Mouse (Mus musculus) heart, postnatal 25 days (tissue): Measurements from ENCODE around the gene Gm49361. TPM values are rescaled to one million over a fixed set of nuclear protein-coding genes. Genes with fewer than 3 reads are reported as not detected.
"Not testable (repeated sequence)": the region's sequence is repeated elsewhere in the genome, so short reads cannot be mapped to it uniquely, and the experiment has no call there.

Experiments used
- DNase-seq: peaks from one replicate; pipeline ENCODE4 v3.0.0; 2022; ENCODE audit warnings: low spot score
- intact Hi-C: fragments of 180-260 bp; cut with DNase I; formaldehyde crosslinking; loops from one replicate; pipeline ENCODE4 v1.15.1; 2025
- total RNA-seq, 2 experiments: library from RNA; stranded (reverse); gene quantifications; 2 replicates each; pipeline ENCODE4 v1.2.3; 2021

Gene Gm49361
- total RNA-seq, 2 experiments from 2014 or later = 0.99 to 2.1 TPM

DNA sequence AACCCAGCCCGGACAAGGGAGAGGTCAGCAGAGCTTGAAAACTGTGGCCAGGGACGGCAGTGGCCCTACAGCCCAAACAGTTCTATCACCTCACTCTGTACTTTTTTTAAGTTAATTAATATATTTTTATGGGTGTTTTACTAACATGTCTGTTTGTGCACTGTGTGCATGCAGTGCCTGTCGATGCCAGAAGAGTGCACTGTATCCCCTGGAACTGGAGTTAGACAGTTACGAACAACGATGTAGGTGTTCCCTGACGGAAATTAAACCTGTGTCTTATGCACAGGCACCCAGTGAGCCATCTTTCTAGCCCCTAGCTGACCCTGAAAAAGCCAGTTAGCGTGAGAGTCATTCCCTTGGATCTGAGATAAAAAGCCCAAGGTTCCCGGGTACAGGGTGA lies 50.4 kb downstream of the Gm49361 start:
- DNase-seq = no peak
- intact Hi-C loops = no loop called here

DNA sequence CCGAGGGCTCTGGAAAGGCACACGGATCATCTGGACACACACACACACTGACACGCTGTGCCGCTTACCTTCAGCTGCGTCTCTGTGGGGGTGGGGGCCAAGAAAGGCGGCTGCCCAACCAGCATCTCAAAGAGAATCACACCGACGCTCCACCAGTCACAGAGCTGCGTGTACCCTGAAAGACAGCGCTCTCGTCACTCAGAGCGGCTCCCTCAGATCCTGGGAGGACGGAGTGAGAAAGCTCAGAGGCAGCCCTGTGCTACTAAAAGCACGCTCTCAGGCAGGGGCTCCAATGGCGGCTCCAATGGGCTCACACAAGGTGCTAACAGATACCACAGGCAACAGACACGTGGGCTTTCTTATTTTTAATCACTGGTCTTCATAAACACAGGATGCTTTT lies 51.7 kb downstream of the Gm49361 start:
- intact Hi-C loops = no loop called here
- no peak for DNase-seq

DNA sequence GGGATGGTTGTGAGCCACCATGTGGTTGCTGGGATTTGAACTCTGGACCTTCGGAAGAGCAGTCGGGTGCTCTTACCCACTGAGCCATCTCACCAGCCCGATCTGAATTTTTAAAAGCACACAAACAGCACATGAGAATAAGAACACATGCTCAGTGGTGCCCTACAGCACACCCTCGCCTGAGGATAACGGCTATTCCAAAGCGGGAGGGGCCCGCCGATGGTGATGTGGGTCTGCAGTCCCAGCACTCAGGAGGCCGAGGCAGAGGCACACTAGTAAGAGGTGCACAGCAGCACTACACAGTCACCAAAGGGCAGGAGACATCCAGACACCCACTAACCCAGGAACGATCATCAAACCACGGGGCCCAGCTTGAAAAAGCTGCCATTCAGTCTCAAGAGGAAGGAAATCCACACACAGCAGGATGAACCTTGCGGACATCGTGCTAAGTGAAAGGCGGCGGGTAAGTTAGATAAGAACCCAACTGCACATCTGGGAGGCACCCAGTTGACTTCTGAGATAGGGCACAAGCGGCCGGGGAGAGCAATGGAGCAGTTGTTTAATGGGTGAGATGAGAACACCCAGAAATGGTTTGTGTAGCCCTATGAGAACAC lies 53.3 kb downstream of the Gm49361 start:
- no peak for DNase-seq
- intact Hi-C loops = no loop called here

DNA sequence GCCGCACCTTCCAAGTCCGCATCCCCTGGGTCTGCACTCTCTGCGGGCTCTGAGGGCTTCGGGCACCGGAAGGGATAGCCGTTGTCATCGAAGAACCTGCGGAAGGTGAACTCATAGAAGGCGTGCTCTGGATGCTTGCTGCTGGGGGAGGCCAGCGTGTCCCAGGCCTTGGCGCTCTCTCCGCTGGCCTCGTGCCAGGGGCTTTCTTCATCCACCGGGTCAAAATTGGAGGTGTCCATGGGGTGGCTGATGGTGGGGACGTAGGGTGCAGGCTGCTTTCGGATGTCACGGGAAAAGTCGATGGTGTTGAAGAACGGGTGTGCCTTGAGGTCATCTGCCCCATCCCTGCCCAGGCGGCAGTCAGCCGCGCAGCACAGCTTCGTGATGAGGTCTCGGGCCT lies 54.6 kb downstream of the Gm49361 start:
- no peak for DNase-seq
- intact Hi-C loops = no loop called here

DNA sequence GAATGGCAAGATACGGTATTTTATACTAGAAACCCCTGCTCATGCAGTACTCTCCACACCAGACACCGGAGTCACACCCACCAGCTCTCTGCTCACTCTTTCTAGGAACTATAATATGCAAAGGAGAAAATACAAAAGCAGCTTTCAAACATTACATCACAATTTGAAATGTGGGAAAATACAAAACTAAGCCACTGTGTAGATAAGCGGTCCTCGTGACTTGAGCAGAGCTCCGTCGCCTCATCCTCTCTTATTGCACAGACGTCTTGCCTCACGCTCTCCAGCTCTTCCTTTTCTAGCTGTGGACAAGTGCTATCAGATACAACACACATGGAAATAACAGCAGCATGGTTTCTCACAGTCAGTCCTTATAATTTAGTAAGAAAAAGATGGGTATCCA lies 55.2 kb downstream of the Gm49361 start:
- DNase-seq = no peak
- intact Hi-C loops = no loop called here

DNA sequence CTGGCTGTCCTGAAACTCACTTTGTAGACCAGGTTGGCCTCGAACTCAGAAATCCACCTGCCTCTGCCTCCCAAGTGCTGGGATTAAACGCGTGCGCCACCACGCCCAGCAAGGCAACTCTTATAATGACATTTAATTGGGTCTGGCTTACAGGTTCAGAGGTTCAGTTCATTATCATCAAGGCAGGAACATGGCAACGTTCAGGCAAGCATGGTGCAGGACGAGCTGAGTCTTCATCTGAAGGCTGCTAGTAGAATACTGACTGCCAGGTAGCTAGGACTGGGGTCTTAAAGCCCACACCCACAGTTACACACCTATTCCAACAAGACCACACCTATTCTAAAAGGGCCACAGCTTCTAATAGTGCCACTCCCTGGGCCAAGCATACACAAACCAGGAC lies 57.8 kb downstream of the Gm49361 start:
- DNase-seq = not testable (repeated sequence)
- intact Hi-C loops = loop anchor here (10.0 kb wide), 2 partner anchors 107 to 307 kb away; partner anchors contain the start of genes Micu2 and Sap18

DNA sequence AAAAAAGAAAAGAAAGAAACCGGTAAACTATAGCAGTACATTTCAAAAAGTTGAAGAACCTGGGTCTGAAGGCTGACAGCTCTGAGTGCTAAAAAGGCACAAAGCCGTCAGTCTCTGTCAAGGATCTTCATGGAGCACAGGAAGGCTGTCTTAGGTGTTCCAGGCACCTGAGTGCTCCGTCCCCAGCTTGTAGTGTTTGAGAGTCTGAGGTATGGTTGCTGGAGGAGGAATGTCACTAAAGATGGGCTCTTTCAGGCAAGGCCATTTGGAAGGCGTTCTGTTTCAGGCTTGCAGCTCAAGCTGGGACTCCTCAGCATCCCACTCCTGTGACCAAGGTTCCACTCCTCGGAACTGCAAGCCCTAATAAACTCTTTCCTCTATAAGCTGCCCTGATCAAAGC lies 58.5 kb downstream of the Gm49361 start:
- intact Hi-C loops = loop anchor here (10.0 kb wide), 2 partner anchors 107 to 307 kb away; partner anchors contain the start of genes Micu2 and Sap18
- no peak for DNase-seq

DNA sequence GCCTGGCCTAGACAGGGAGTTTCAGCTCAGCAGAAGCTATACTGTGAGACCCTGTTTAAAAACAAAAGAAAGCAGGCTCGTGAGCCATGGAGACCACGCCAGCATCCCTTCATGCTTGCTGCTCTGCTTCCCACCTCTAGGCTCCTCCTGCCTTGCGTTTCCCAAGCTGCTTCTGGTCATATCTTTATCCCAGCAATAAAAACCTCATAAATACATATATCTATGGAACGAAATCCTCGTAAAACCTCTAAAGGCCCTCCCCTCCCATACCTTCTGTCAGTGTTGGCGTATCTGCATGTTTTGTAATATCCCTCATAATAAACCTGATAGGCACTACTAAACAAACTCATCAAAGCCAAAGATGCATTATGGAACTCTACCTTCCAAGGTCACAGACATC lies 59.3 kb downstream of the Gm49361 start:
- intact Hi-C loops = loop anchor here (10.0 kb wide), 2 partner anchors 108 to 308 kb away; partner anchors contain the start of genes Micu2 and Sap18
- DNase-seq = no peak

DNA sequence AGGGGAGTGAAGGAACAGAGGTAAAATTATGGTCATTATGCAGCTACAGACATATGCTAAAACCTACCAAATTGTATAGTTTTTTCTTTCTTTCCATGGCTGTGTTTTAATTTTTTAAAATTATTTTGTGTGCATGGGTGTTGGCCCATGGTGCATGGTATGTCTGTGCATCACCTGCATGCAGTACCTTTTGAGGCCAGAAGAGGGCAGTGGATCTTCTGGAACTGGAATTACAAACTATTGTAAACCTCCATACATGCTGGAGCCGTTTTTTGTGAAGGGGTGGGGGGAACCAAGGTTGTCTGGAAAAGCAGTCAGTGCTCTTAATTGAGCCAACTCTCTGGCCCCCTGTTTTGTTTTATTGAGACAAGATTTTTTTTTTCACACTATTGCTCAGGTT lies 61.3 kb downstream of the Gm49361 start:
- DNase-seq = no peak
- intact Hi-C loops = loop anchor here (2.0 to 10.0 kb wide), 4 partner anchors 60 to 310 kb away; partner anchors contain the start of genes Micu2, Mrpl57, Sap18 and Ska3

DNA sequence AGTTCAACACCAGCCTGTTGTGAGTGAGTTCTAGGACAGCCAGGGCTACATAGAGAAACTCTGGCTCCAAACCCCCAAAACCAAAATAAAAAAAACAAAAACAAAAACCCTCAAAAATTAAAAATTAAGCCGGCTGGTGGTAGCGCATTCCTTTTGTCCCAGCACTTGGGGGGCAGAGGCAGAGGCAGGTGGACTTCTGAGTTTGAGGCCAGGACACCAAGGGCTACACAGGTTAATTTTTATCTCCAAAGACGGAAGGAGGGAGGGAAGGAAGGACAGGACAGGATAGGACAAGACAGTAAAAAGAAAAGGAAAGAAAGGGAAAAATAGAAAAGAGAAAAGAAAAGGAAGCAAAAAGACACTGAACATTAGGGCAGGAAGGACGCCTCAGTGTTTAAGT lies 63.2 kb downstream of the Gm49361 start:
- DNase-seq = no peak
- intact Hi-C loops = loop anchor here (5.0 to 10.0 kb wide), 3 partner anchors 112 to 312 kb away; partner anchors contain the start of genes Micu2, Mrpl57, Sap18 and Ska3

DNA sequence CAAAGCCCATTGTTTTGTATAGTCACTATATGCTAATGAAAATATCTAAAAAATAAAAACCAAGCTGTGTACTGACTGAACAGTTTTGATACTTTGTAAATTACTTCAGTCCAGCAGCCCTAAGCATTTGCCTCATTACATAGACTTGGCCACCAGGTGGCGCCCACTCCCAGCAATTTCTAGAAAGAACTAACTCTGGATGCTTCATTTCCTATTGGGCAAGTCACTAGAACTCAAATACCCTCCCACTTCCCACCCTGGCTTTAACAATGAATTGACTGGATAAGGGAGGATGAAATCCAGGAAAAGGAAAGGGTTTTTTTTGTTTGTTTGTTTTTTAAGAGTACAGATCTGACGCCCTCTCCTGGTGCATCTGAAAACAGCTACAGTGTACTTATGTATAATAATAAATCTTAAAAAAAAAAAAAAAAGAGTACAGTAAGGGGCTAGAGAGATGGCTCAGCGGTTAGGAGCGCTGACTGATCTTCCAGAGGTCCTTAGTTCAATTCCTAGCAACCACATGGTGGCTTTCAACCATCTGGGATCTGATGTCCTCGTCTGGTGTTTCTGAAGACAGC lies 65.9 kb downstream of the Gm49361 start:
- intact Hi-C loops = loop anchor here (1.0 to 10.0 kb wide), 6 partner anchors 115 to 1432 kb away; partner anchors contain the start of genes Micu2, Mrpl57, Sap18 and Ska3
- DNase-seq = peak; percentile 64

DNA sequence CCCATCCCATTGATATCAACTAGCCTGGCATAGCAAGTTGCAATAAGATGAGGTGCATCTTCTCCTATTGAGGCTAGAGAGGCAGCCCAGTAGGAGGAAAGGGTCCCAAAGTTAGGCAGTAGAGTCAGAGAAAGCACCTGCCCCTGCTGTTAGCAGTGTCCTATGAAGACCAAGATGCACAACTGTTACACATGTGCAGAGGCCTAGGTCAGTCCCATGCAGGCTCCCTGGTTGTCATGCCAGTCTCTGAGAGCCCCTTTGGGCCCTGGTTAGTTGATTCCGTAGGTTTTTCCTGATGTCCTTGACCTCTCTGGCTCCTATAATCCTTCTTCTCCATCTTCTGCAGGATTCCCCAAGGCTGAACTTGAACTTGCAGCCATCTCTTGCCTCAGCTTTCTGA lies 66.4 kb downstream of the Gm49361 start:
- intact Hi-C loops = loop anchor here (2.0 to 5.0 kb wide), 2 partner anchors 311 to 1433 kb away; no protein-coding TSS in a partner anchor
- no peak for DNase-seq

DNA sequence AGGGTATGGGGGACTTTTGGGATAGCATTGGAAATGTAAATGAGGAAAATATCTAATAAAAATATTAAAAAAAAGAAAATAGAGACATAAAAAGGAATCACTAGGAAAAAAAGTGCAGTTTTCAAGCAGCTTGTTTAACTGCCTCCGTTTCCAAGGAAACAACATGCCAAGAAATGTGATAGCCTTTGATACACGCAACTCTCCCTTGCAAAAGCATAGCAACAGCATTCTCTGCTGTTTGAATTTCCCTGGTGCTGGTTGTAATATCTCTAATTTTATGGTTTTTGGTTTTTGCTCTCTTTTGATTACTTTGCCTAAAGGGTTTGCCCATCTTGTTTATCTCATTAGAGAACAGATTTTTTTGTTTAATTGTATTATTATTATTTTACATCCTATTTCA lies 70.4 kb downstream of the Gm49361 start:
- intact Hi-C loops = loop anchor here (5.0 kb wide), 1 partner anchor 1437 kb away; no protein-coding TSS in a partner anchor
- no peak for DNase-seq

DNA sequence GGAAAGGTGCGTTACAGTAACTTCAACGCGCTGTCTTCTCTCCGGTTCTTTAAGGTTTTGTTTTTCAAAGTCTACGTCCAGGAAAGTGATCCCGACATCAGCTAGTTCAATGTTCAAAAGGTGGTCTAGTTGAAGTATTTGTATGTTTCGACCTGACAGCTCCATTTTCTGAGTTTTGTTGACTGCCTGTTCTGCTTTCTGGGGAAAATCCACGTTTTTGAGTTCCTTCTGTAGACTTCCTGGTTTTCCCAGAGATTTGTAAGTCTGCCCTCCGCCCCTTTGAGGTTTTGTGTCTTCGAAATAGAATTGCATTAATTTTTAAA lies 80.3 kb downstream of the Gm49361 start:
- no peak for DNase-seq
- intact Hi-C loops = no loop called here

DNA sequence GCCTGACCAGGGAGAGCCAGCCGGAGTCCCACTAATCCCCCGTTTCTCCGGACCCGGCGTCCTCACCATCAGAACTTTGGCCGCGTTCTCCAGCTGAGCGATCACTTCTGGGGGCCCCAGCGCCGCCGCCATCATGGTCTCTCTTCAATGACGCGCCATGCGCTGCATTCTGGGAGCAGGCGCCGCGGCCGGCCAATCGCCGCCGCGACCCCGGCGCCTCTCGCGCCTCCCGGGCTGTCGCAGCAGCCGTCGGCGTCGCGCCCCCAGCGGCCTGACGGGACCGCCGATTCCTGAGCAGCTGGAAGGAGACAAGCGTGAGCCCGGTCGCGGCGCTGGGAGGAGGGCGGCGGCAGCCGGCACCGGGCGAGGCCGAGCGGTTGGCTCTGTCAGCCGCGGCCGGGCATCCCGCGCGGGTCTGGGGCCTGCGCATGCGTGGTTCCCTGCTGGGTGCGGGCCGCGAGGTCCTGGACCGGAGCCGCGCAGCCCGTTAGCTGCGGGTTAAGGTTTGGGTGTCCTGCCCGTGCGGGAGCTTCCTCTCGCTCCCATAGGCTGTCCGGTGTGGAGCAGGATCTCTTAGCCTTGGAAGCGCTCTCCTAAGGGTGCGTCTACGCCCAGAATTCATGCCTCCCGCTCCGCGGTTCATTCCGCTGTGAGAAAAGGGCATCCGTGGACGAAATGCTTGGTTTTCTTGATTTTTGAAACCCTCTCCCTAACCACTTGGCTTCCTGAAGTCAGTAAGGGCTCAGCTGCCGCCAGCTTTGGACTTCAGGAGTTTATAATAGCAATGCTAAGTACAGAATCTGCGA lies 80.9 kb downstream of the Gm49361 start, which contains the start of gene Xpo4:
Gene Xpo4, minus strand, starts transcription at position 609 of the 806 bp plus-strand sequence.
- DNase-seq = peak; percentile 67
- intact Hi-C loops = no loop called here

DNA sequence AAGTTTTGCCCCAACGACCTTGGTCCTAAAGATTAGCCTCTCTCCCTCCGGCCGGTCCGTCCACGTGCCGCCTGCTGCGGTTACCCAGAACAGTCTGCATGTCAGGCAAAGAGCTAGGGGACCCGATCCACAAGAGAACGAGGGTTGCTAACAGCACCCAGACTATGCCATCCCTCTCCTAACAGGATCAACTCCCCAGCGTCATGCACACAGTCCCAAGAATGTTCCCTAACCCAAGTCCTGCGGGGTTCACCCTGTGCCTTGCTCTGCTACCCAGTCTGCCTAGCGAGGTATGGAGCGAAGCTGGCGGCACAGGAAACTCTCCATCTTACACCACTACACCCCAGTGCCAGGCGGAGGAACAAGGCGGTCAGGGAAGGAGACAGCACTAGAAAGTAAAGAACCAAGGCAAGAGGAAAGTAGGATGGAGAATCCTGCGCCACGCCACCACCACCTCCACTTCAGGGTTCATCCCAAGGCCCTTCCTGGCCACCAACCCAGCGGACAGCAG lies 81.5 kb downstream of the Gm49361 start:
- intact Hi-C loops = no loop called here
- no peak for DNase-seq

DNA sequence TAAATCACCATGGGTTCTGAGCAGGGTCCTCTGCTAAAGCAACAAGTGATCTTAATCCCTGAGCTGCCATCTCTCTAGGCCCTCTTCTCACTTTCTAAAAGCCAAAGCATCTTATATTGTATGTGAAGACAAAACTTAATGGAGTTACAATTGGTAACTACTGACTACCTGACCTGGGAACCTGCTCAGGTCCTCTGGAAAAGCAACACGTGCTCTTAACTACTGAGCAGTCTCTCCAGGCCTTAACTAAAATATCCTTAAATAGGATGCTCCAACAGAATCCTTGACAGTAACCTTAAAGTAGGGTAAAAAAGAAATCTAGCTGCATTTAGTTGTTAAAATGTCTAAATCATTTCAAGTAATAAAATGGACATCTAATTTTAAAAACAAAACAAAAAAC lies 82.3 kb downstream of the Gm49361 start:
- no peak for DNase-seq
- intact Hi-C loops = no loop called here

DNA sequence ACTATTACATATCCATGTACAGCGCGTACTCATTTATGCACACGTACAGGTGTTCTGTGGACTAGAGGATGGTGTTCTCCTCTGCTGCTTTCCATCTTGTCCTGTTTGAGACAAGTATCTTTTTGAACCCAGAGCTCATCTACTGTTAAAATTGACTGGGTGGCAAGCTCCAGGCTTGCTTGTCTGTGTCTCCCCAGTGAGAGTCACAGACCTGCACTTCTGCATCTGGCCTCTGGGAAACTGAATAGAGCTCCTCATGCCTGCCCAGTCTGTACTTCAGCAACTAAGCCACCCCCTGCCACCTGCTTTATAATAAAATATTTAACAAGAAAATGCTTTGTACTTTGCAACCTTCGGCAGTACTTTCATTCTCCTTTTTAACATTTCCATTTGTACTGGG lies 87.6 kb downstream of the Gm49361 start:
- DNase-seq = no peak
- intact Hi-C loops = no loop called here

DNA sequence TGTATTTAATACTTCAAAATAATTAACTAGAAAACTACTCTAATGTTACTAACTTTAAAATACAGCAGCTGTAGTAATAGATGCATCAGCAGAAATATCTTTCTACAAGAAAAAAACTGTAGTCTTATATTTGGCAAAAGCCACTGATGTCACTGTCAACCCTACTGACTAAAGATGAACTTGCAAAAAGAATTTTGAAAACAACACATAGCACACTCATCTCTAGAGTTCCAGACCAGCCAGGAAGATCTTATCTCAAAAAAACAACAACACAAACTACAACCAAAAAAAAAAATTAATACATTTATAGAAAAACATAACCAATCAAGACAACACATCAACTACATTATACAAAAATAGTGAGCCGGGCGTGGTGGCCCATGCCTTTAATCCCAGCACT lies 88.4 kb downstream of the Gm49361 start:
- intact Hi-C loops = no loop called here
- no peak for DNase-seq

DNA sequence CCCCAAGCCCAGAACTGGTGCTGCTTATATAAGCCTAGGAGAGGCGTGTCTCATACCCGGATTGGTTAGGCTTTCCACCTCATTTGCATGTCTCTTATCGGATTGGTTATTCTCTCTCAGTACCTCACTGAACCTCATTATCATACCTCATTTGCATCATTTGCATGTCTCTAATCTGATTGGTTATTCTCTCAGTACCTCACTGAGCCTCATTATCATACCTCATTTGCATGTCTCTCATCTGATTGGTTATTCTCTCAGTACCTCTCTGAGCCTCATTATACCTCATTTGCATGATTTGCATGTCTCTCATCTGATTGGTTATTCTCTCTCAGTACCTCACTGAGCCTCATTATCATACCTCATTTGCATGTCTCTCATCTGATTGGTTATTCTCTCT lies 89.4 kb downstream of the Gm49361 start:
- DNase-seq, intact Hi-C loops: not testable (repeated sequence)
